Mouse (Mus musculus) G1E (cell line): ENCODE measurements at regions not wholly inside any gene's neighbourhood (a gene's known extent, or its start where the extent isn't known, plus 50 kb on each side); places are given as distances from the start of the nearest gene placed in this dataset.

Experiments
- CTCF ChIP-seq: IDR thresholded peaks from 2 replicates; pipeline ENCODE4 v1.5.1; 2012; ENCODE audit warnings: low read depth, low read length, inconsistent platforms, mixed read lengths
- GATA1 ChIP-seq: IDR thresholded peaks from 2 replicates; pipeline ENCODE4 v1.6.1; 2012; ENCODE audit warnings: borderline replicate concordance, low read length, inconsistent platforms, mixed read lengths
- POLR2AphosphoS5 ChIP-seq: IDR thresholded peaks from 2 replicates; pipeline ENCODE4 v1.6.1; 2012; ENCODE audit warnings: low read depth, low read length, inconsistent platforms; ENCODE audit not compliant: insufficient replicate concordance
- TAL1 ChIP-seq: conservative IDR thresholded peaks from 2 replicates; pipeline ENCODE4 v1.6.1; 2012; ENCODE audit warnings: low read depth, low read length, inconsistent platforms, mixed read lengths

GRCm38 (mm10) chr6:49637654-49638053 lies 184.9 kb upstream of the Npy start:
- no peak for TF ChIP-seq CTCF
- no peak for TF ChIP-seq GATA1
- no peak for TF ChIP-seq TAL1
- no peak for TF ChIP-seq POLR2AphosphoS5
